Mouse (Mus musculus) megakaryocyte progenitor cell, adult 5-6 weeks (primary cell): ENCODE measurements at regions not wholly inside any gene's neighbourhood (a gene's known extent, or its start where the extent isn't known, plus 50 kb on each side); places are given as distances from the start of the nearest gene placed in this dataset.
"Not testable (repeated sequence)": the region's sequence is repeated elsewhere in the genome, so short reads cannot be mapped to it uniquely, and the experiment has no call there.

Experiments
- ATAC-seq: replicated peaks from 2 replicates; pipeline ENCODE4 v1.8.0; 2016; ENCODE audit warnings: mild to moderate bottlenecking, moderate TSS enrichment, inconsistent platforms; ENCODE audit not compliant: poor library complexity

GRCm38 (mm10) chr9:80961818-80962217 lies 496.5 kb upstream of the Impg1 start:
- no peak for ATAC-seq

GRCm38 (mm10) chr9:80942991-80943390 lies 477.7 kb upstream of the Impg1 start:
- peak; percentile 50; the same call in 1 of the 2 replicates for ATAC-seq

- peak; percentile 88 for ATAC-seq
These were observed 476.1 kb upstream of the Impg1 start for GRCm38 (mm10) chr9:80941424-80941823.

GRCm38 (mm10) chr9:80938238-80938637 lies 473.0 kb upstream of the Impg1 start:
- ATAC-seq: no peak

- ATAC-seq: no peak
These were observed 465.3 kb upstream of the Impg1 start for GRCm38 (mm10) chr9:80930628-80931027.

GRCm38 (mm10) chr9:80920304-80920703 lies 455.0 kb upstream of the Impg1 start:
- no peak for ATAC-seq

- ATAC-seq: no peak
These were observed 448.6 kb upstream of the Impg1 start for GRCm38 (mm10) chr9:80913867-80914266.

GRCm38 (mm10) chr9:80912177-80912576 lies 446.9 kb upstream of the Impg1 start:
- no peak for ATAC-seq

GRCm38 (mm10) chr9:80866807-80867206 lies 401.5 kb upstream of the Impg1 start:
- no peak for ATAC-seq

GRCm38 (mm10) chr9:80858998-80859397 lies 393.7 kb upstream of the Impg1 start:
- no peak for ATAC-seq

GRCm38 (mm10) chr9:80848190-80848589 lies 382.9 kb upstream of the Impg1 start:
- ATAC-seq: no peak

- no peak for ATAC-seq
These were observed 367.5 kb upstream of the Impg1 start for GRCm38 (mm10) chr9:80832808-80833207.

- no peak for ATAC-seq
These were observed 360.1 kb upstream of the Impg1 start for GRCm38 (mm10) chr9:80825346-80825745.

GRCm38 (mm10) chr9:80820066-80820465 lies 354.8 kb upstream of the Impg1 start:
- no peak for ATAC-seq

GRCm38 (mm10) chr9:80819070-80819469 lies 353.8 kb upstream of the Impg1 start:
- no peak for ATAC-seq

GRCm38 (mm10) chr9:80813921-80814320 lies 348.6 kb upstream of the Impg1 start:
- not testable (repeated sequence) for ATAC-seq

- no peak for ATAC-seq
These were observed 326.2 kb upstream of the Impg1 start for GRCm38 (mm10) chr9:80791523-80791922.

- no peak for ATAC-seq
These were observed 309.3 kb upstream of the Impg1 start for GRCm38 (mm10) chr9:80774541-80774940.

- ATAC-seq: not testable (repeated sequence)
These were observed 270.5 kb upstream of the Impg1 start for GRCm38 (mm10) chr9:80735806-80736205.

GRCm38 (mm10) chr9:80732971-80733370 lies 267.7 kb upstream of the Impg1 start:
- ATAC-seq: no peak

GRCm38 (mm10) chr9:80723638-80724037 lies 258.4 kb upstream of the Impg1 start:
- no peak for ATAC-seq

GRCm38 (mm10) chr9:80718516-80718915 lies 253.2 kb upstream of the Impg1 start:
- ATAC-seq: no peak

- ATAC-seq: no peak
These were observed 244.5 kb upstream of the Impg1 start for GRCm38 (mm10) chr9:80709781-80710180.

GRCm38 (mm10) chr9:80705264-80705663 lies 240.0 kb upstream of the Impg1 start:
- no peak for ATAC-seq
